Comparison of ENCODE assay signal across 30 mouse cellular contexts in genomic region chr14:71692752-71693437, GRCm38 (mm10).
DNase-seq lines count a peak whose midpoint lies in the region; ATAC-seq and TF ChIP-seq lines count a peak whose summit lies in the region.
"Had no signal": no experiment of that assay in that cellular context is flagged by ENCODE, and none has a peak within 500 bp of the region (broad histone marks: within the 10 kb centered on the region; RNA-seq: fewer than 3 reads in every experiment).

No protein-coding gene starts in this region.

- no peak for TF ChIP-seq CTCF in midbrain, postnatal 0 days (IDR thresholded peaks at IDR 0.05)

- peak; percentile 1 for DNase-seq in hindbrain, embryonic 11.5 days (ENCODE audit: low spot score)
- DNase-seq in hindbrain, embryonic 14.5 days (ENCODE audit: low spot score): no peak
- peak; percentile 88 for DNase-seq in midbrain, embryonic 11.5 days (ENCODE audit: low spot score, missing footprints)
- peak; percentile 49 for DNase-seq in midbrain, postnatal 0 days (ENCODE audit: low spot score)
- no peak for DNase-seq in spleen, postnatal 10 days (ENCODE audit: low spot score in 2 of 2)
- no peak for DNase-seq in cerebellum, postnatal 36 days
- DNase-seq: adrenal gland, adult 2 months; adrenal gland, postnatal 36 days; B cell, adult 2 months; cerebellum, adult 2 months; cerebellum, postnatal 14 days; gastrocnemius, postnatal 25 days; heart, adult 11 months; kidney, adult 9 months; kidney, postnatal 25 days; liver, embryonic 13.5 days; lung, adult 18-20 months; lung, postnatal 4 days; right cerebral cortex, postnatal 4 days had no signal

- H3K27me3 ChIP-seq in hindbrain, embryonic 11.5 days (ENCODE audit: control insufficient read depth, insufficient read depth, low read length): no peaks in the 10 kb centered on the region
- no peaks in the 10 kb centered on the region for H3K27me3 ChIP-seq in hindbrain, embryonic 14.5 days (ENCODE audit: control insufficient read depth, insufficient read depth, low read length)
- H3K27me3 ChIP-seq in midbrain, embryonic 11.5 days (ENCODE audit: control insufficient read depth, insufficient read depth, low read length): no peaks in the 10 kb centered on the region; the same call in 1 of the 2 replicates
- H3K27me3 ChIP-seq in midbrain, postnatal 0 days (ENCODE audit: insufficient read depth, low read length): no peaks in the 10 kb centered on the region
- H3K27me3 ChIP-seq: embryonic facial prominence, embryonic 15.5 days; forebrain, embryonic 15.5 days; heart, embryonic 15.5 days; limb, embryonic 15.5 days; liver, embryonic 13.5 days; megakaryocyte, embryonic 14.5 days; neural tube, embryonic 15.5 days had no signal

- H3K27ac ChIP-seq in hindbrain, embryonic 11.5 days (ENCODE audit: low read depth, low read length): no peak overlapping the region
- H3K27ac ChIP-seq in hindbrain, embryonic 14.5 days: no peak overlapping the region
- no peak overlapping the region for H3K27ac ChIP-seq in midbrain, embryonic 11.5 days (ENCODE audit: low read depth, low read length)
- peak overlapping the region; percentile 34; the same call in 1 of the 2 replicates for H3K27ac ChIP-seq in midbrain, postnatal 0 days (ENCODE audit: low read depth, low read length)
- H3K27ac ChIP-seq: embryonic facial prominence, embryonic 10.5 days; embryonic facial prominence, embryonic 15.5 days; forebrain, embryonic 15.5 days; heart, embryonic 10.5 days; heart, embryonic 15.5 days; limb, embryonic 10.5 days; limb, embryonic 15.5 days; liver, embryonic 13.5 days; neural tube, embryonic 15.5 days had no signal

- no peaks in the 10 kb centered on the region for H3K9me3 ChIP-seq in hindbrain, embryonic 11.5 days (ENCODE audit: control insufficient read depth, low read length)
- H3K9me3 ChIP-seq in hindbrain, embryonic 14.5 days (ENCODE audit: control insufficient read depth, low read length): no peaks in the 10 kb centered on the region
- H3K9me3 ChIP-seq in midbrain, embryonic 11.5 days (ENCODE audit: control insufficient read depth, low read length): no peaks in the 10 kb centered on the region
- no peaks in the 10 kb centered on the region for H3K9me3 ChIP-seq in midbrain, postnatal 0 days (ENCODE audit: low read length)
- H3K9me3 ChIP-seq: embryonic facial prominence, embryonic 10.5 days; embryonic facial prominence, embryonic 15.5 days; forebrain, embryonic 15.5 days; heart, embryonic 10.5 days; heart, embryonic 15.5 days; limb, embryonic 10.5 days; limb, embryonic 15.5 days; liver, embryonic 13.5 days; megakaryocyte, embryonic 14.5 days; neural tube, embryonic 15.5 days had no signal

- H3K4me3 ChIP-seq in hindbrain, embryonic 11.5 days (ENCODE audit: low read depth, low read length): no peak overlapping the region
- H3K4me3 ChIP-seq in hindbrain, embryonic 14.5 days (replicated peaks; ENCODE audit: low read length): no peak overlapping the region
- no peak overlapping the region for H3K4me3 ChIP-seq in midbrain, embryonic 11.5 days (ENCODE audit: low read depth, low read length)
- H3K4me3 ChIP-seq in midbrain, postnatal 0 days (ENCODE audit: low read depth, low read length): no peak overlapping the region
- H3K4me3 ChIP-seq: embryonic facial prominence, embryonic 10.5 days; embryonic facial prominence, embryonic 15.5 days; forebrain, embryonic 15.5 days; heart, embryonic 10.5 days; heart, embryonic 15.5 days; limb, embryonic 10.5 days; limb, embryonic 15.5 days; liver, embryonic 13.5 days; megakaryocyte, embryonic 14.5 days; neural tube, embryonic 15.5 days had no signal

- no peaks in the 10 kb centered on the region for H3K4me1 ChIP-seq in hindbrain, embryonic 11.5 days (replicated peaks; ENCODE audit: control insufficient read depth, insufficient read depth, low read length)
- no peaks in the 10 kb centered on the region for H3K4me1 ChIP-seq in hindbrain, embryonic 14.5 days (replicated peaks; ENCODE audit: control insufficient read depth, insufficient read depth, low read length)
- H3K4me1 ChIP-seq in midbrain, embryonic 11.5 days (ENCODE audit: control insufficient read depth, insufficient read depth, low read length): peaks cover 9% of the 10 kb centered on the region; the same call in 1 of the 2 replicates
- peaks cover 8% of the 10 kb centered on the region; the same call in 1 of the 2 replicates for H3K4me1 ChIP-seq in midbrain, postnatal 0 days (ENCODE audit: insufficient read depth, low read length)
- H3K4me1 ChIP-seq: embryonic facial prominence, embryonic 15.5 days; forebrain, embryonic 15.5 days; heart, embryonic 10.5 days; heart, embryonic 15.5 days; limb, embryonic 10.5 days; limb, embryonic 15.5 days; liver, embryonic 13.5 days; megakaryocyte, embryonic 14.5 days had no signal

- WGBS in hindbrain, embryonic 11.5 days: 70% methylated on average over 3 of the region's 3 CpGs
- 43% methylated on average over 3 of the region's 3 CpGs for WGBS in hindbrain, embryonic 14.5 days
- WGBS in midbrain, embryonic 11.5 days: 65% methylated on average over 3 of the region's 3 CpGs
- WGBS in midbrain, postnatal 0 days: 43% methylated on average over 3 of the region's 3 CpGs

- ATAC-seq in hindbrain, embryonic 11.5 days (ENCODE audit: low FRiP score): no peak
- peak; percentile 64; the same call in 1 of the 2 replicates for ATAC-seq in hindbrain, embryonic 14.5 days (ENCODE audit: low FRiP score)
- ATAC-seq in midbrain, embryonic 11.5 days (ENCODE audit: low FRiP score): peak; percentile 61; the same call in 1 of the 2 replicates
- ATAC-seq in midbrain, postnatal 0 days (ENCODE audit: low FRiP score): no peak
- ATAC-seq: forebrain, embryonic 15.5 days; intestine, postnatal 0 days; lung, postnatal 0 days had no signal

- no peaks in the 10 kb centered on the region for H3K36me3 ChIP-seq in hindbrain, embryonic 11.5 days (ENCODE audit: control insufficient read depth, insufficient read depth, low read length)
- H3K36me3 ChIP-seq in hindbrain, embryonic 14.5 days (replicated peaks; ENCODE audit: control insufficient read depth, insufficient read depth): no peaks in the 10 kb centered on the region
- H3K36me3 ChIP-seq in midbrain, embryonic 11.5 days (ENCODE audit: control insufficient read depth, insufficient read depth, low read length): no peaks in the 10 kb centered on the region
- H3K36me3 ChIP-seq in midbrain, postnatal 0 days (ENCODE audit: insufficient read depth, low read length): no peaks in the 10 kb centered on the region
- H3K36me3 ChIP-seq: embryonic facial prominence, embryonic 10.5 days; embryonic facial prominence, embryonic 15.5 days; forebrain, embryonic 15.5 days; heart, embryonic 10.5 days; heart, embryonic 15.5 days; limb, embryonic 10.5 days; limb, embryonic 15.5 days; liver, embryonic 13.5 days; neural tube, embryonic 15.5 days had no signal

- H3K9ac ChIP-seq in hindbrain, embryonic 11.5 days (ENCODE audit: low read depth, low read length): no peak overlapping the region
- H3K9ac ChIP-seq in hindbrain, embryonic 14.5 days: no peak overlapping the region
- no peak overlapping the region for H3K9ac ChIP-seq in midbrain, embryonic 11.5 days (ENCODE audit: low read length)
- H3K9ac ChIP-seq in midbrain, postnatal 0 days (replicated peaks; ENCODE audit: low read length, poor library complexity, severe bottlenecking): no peak overlapping the region
- H3K9ac ChIP-seq: embryonic facial prominence, embryonic 15.5 days; forebrain, embryonic 15.5 days; heart, embryonic 15.5 days; limb, embryonic 15.5 days; liver, embryonic 13.5 days; neural tube, embryonic 15.5 days had no signal

- H3K4me2 ChIP-seq in hindbrain, embryonic 11.5 days (replicated peaks; ENCODE audit: low read depth, low read length): no peak overlapping the region
- no peak overlapping the region for H3K4me2 ChIP-seq in hindbrain, embryonic 14.5 days (replicated peaks)
- H3K4me2 ChIP-seq in midbrain, embryonic 11.5 days: no peak overlapping the region
- no peak overlapping the region for H3K4me2 ChIP-seq in midbrain, postnatal 0 days (ENCODE audit: low read depth, low read length, poor library complexity, severe bottlenecking)
- H3K4me2 ChIP-seq: embryonic facial prominence, embryonic 15.5 days; forebrain, embryonic 15.5 days; heart, embryonic 15.5 days; limb, embryonic 15.5 days; liver, embryonic 13.5 days; neural tube, embryonic 15.5 days had no signal

Comparison
In these comparisons a context has a peak if more than half of its experiments do, and no peak if none do; other contexts are left out.
1. ATAC-seq: peak in hindbrain, embryonic 14.5 days (single experiment) and midbrain, embryonic 11.5 days (single experiment); none in hindbrain, embryonic 11.5 days (single experiment) and midbrain, postnatal 0 days (single experiment).
2. DNase-seq: peak in hindbrain, embryonic 11.5 days (single experiment), midbrain, embryonic 11.5 days (single experiment) and midbrain, postnatal 0 days (single experiment); none in hindbrain, embryonic 14.5 days (single experiment), spleen, postnatal 10 days (0 of 2) and cerebellum, postnatal 36 days (0 of 2).